Mouse (Mus musculus): ENCODE measurements around the gene Tat. TPM values are rescaled to one million over a fixed set of nuclear protein-coding genes. Genes with fewer than 3 reads are reported as not detected.

Tat gene
- polyA plus RNA-seq, 1 experiment from 2014 or later = not detected

Other genes starting within 250 kb of the Tat start
- 42.7 and 50.3 TPM in 2 replicates for gene Ap1g1, start 211.9 kb upstream of the Tat start, polyA plus RNA-seq (2015; fragmentation: Nextera tagmentation; extraction: Ambion mirVana)
- 4.1 and 4.5 TPM in 2 replicates for gene Phlpp2, start 121.9 kb upstream of the Tat start, polyA plus RNA-seq (2015; fragmentation: Nextera tagmentation; extraction: Ambion mirVana)
- 1.9 and 2.3 TPM in 2 replicates for gene Marveld3, start 28.2 kb upstream of the Tat start, polyA plus RNA-seq (2015; fragmentation: Nextera tagmentation; extraction: Ambion mirVana)
- gene Chst4, start 49.3 kb downstream of the Tat start, polyA plus RNA-seq (2015; fragmentation: Nextera tagmentation; extraction: Ambion mirVana) = not detected in 2 replicates
- 19.8 and 21.9 TPM in 2 replicates for gene Zfp612, start 89.3 kb downstream of the Tat start, polyA plus RNA-seq (2015; fragmentation: Nextera tagmentation; extraction: Ambion mirVana)
- gene Gm21964, start 110.8 kb downstream of the Tat start, polyA plus RNA-seq (2015; fragmentation: Nextera tagmentation; extraction: Ambion mirVana) = not detected in 2 replicates
- not detected in 2 replicates for gene Gm17720, start 112.3 kb downstream of the Tat start, polyA plus RNA-seq (2015; fragmentation: Nextera tagmentation; extraction: Ambion mirVana)
- gene Calb2, start 177.8 kb downstream of the Tat start, polyA plus RNA-seq (2015; fragmentation: Nextera tagmentation; extraction: Ambion mirVana) = 117 and 144 TPM in 2 replicates
- gene Cmtr2, start 225.2 kb downstream of the Tat start, polyA plus RNA-seq (2015; fragmentation: Nextera tagmentation; extraction: Ambion mirVana) = 8.8 and 10.4 TPM in 2 replicates

All from hindbrain, embryonic 16.5 days (tissue).